In genomic region chr1:133797327-133797978, GRCm38 (mm10) we compare ENCODE assay signal across 12 mouse cellular contexts. TPM values are rescaled to one million over a fixed set of nuclear protein-coding genes. Genes with fewer than 3 reads are reported as not detected.
DNase-seq lines count a peak whose midpoint lies in the region; ATAC-seq and TF ChIP-seq lines count a peak whose summit lies in the region.
"Had no signal": no experiment of that assay in that cellular context is flagged by ENCODE, and none has a peak within 500 bp of the region (broad histone marks: within the 10 kb centered on the region; RNA-seq: fewer than 3 reads in every experiment).

No protein-coding gene starts in this region.

- H3K4me1 ChIP-seq in heart, embryonic 14.5 days (ENCODE audit: control insufficient read depth in 2 of 2, insufficient read depth in 2 of 2, low read length in 2 of 2): peaks cover 26 to 37% of the 10 kb centered on the region in 2 experiments
- peaks cover 12 to 48% of the 10 kb centered on the region in 2 experiments for H3K4me1 ChIP-seq in CH12.LX (ENCODE audit: control insufficient read depth in 1 of 2, insufficient read depth in 2 of 2)
- peaks cover 64% of the 10 kb centered on the region for H3K4me1 ChIP-seq in embryonic facial prominence, embryonic 13.5 days

- peaks cover 7% of the 10 kb centered on the region; the same call in 1 of the 2 replicates for H3K36me3 ChIP-seq in heart, embryonic 14.5 days (ENCODE audit: control insufficient read depth, insufficient read depth, low read length)
- H3K36me3 ChIP-seq in CH12.LX (replicated peaks in 1 of 2; ENCODE audit: control insufficient read depth in 1 of 2, insufficient read depth in 1 of 2, low read length in 1 of 2): peaks cover 0 to 4% of the 10 kb centered on the region in 2 experiments
- H3K36me3 ChIP-seq in embryonic facial prominence, embryonic 13.5 days: peaks cover 7% of the 10 kb centered on the region; the same call in 1 of the 2 replicates
- H3K36me3 ChIP-seq: forebrain, embryonic 12.5 days had no signal

- no peaks in the 10 kb centered on the region for H3K9me3 ChIP-seq in heart, embryonic 14.5 days (ENCODE audit: control insufficient read depth, low read length)
- no peaks in the 10 kb centered on the region for H3K9me3 ChIP-seq in CH12.LX (replicated peaks; ENCODE audit: low read length)
- no peaks in the 10 kb centered on the region for H3K9me3 ChIP-seq in embryonic facial prominence, embryonic 13.5 days
- H3K9me3 ChIP-seq: forebrain, embryonic 12.5 days had no signal

- no peak for TF ChIP-seq CTCF in CH12.LX (conservative IDR thresholded peaks at IDR 0.05 in 1 of 2, IDR thresholded peaks at IDR 0.05 in 1 of 2; ENCODE audit: low read depth in 2 of 2, low read length in 2 of 2)
- no peak for TF ChIP-seq CTCF in layer of hippocampus, adult 2 months (conservative IDR thresholded peaks at IDR 0.05)

- TF ChIP-seq EP300 in CH12.LX (IDR thresholded peaks at IDR 0.05; ENCODE audit: low read length): no peak

- dilution Hi-C loops in CH12.LX (cut with MboI; ENCODE audit: extremely low pct_ligation_motif_present, extremely low pct_unique_long_range_greater_than_20kb, low sequenced_read_pairs): no loop called here

- no peaks in the 10 kb centered on the region for H3K27me3 ChIP-seq in heart, embryonic 14.5 days (ENCODE audit: control insufficient read depth, insufficient read depth, low read length)
- H3K27me3 ChIP-seq in CH12.LX (replicated peaks): peaks cover 5% of the 10 kb centered on the region
- H3K27me3 ChIP-seq in embryonic facial prominence, embryonic 13.5 days: no peaks in the 10 kb centered on the region

- no peak for DNase-seq in heart, postnatal 25 days (ENCODE audit: low spot score)
- no peak for DNase-seq in CH12.LX (ENCODE audit: extremely low read depth)
- peak; percentile 87 for DNase-seq in liver
- DNase-seq in right cerebral cortex, postnatal 25 days: no peak
- DNase-seq in layer of hippocampus, adult 2 months (ENCODE audit: low spot score in 2 of 2): no peak
- DNase-seq in urinary bladder, postnatal 14 days (ENCODE audit: low spot score): no peak
- DNase-seq: cerebellum, adult 2 months; right cerebral cortex, postnatal 4 days; thymus, postnatal 25 days had no signal

- no peaks in the 10 kb centered on the region for H3K79me2 ChIP-seq in CH12.LX (replicated peaks; ENCODE audit: control insufficient read depth, extremely low read depth, insufficient read depth, poor library complexity, severe bottlenecking)

- in situ Hi-C loops in CH12.LX (cut with MboI; ENCODE audit: low pct_ligation_motif_present, low pct_unique_long_range_greater_than_20kb, low sequenced_read_pairs): no loop called here

- H3K4me2 ChIP-seq in heart, embryonic 14.5 days (ENCODE audit: low read length): peak overlapping the region; percentile 77
- H3K4me2 ChIP-seq in CH12.LX (ENCODE audit: insufficient read depth, low read depth, poor library complexity, severe bottlenecking): peak overlapping the region; percentile 47; the same call in 1 of the 2 replicates
- peak overlapping the region; percentile 77 for H3K4me2 ChIP-seq in embryonic facial prominence, embryonic 13.5 days
- H3K4me2 ChIP-seq: forebrain, embryonic 12.5 days had no signal

- intact Hi-C loops in heart, postnatal 25 days (cut with DNase I): no loop called here

- WGBS in heart, embryonic 14.5 days: 31% methylated on average over 1 of the region's 1 CpGs
- WGBS in embryonic facial prominence, embryonic 13.5 days: 59% methylated on average over 1 of the region's 1 CpGs

- ATAC-seq in heart, embryonic 14.5 days (ENCODE audit: insufficient number of reproducible peaks, insufficient read depth, low FRiP score, low read depth): no peak
- no peak for ATAC-seq in embryonic facial prominence, embryonic 13.5 days (ENCODE audit: insufficient number of reproducible peaks, insufficient read depth, low FRiP score, low TSS enrichment, low read depth)

- no peak for TF ChIP-seq RAD21 in CH12.LX (IDR thresholded peaks at IDR 0.05; ENCODE audit: low read depth, low read length)

- H3K4me3 ChIP-seq in heart, embryonic 14.5 days (ENCODE audit: control insufficient read depth in 1 of 2, insufficient read depth in 1 of 2, low read depth in 1 of 2, low read length in 2 of 2): no peak overlapping the region
- H3K4me3 ChIP-seq in CH12.LX (replicated peaks in 1 of 3; ENCODE audit: low read depth in 2 of 3, low read length in 2 of 3, poor library complexity in 1 of 3): no peak overlapping the region
- peak overlapping the region; percentile 72 for H3K4me3 ChIP-seq in embryonic facial prominence, embryonic 13.5 days
- no peak overlapping the region for H3K4me3 ChIP-seq in layer of hippocampus, adult 2 months
- H3K4me3 ChIP-seq: forebrain, embryonic 12.5 days had no signal

- TF ChIP-seq POLR2A in CH12.LX (IDR thresholded peaks at IDR 0.05; ENCODE audit: low read depth, low read length): no peak

- H3K27ac ChIP-seq in heart, embryonic 14.5 days (replicated peaks in 1 of 2; ENCODE audit: control insufficient read depth in 1 of 2, insufficient read depth in 1 of 2, low read depth in 2 of 2, low read length in 2 of 2): no peak overlapping the region
- no peak overlapping the region for H3K27ac ChIP-seq in CH12.LX (ENCODE audit: insufficient read depth, low read depth)
- no peak overlapping the region for H3K27ac ChIP-seq in embryonic facial prominence, embryonic 13.5 days
- no peak overlapping the region for H3K27ac ChIP-seq in layer of hippocampus, adult 2 months
- H3K27ac ChIP-seq: forebrain, embryonic 12.5 days had no signal

- H3K9ac ChIP-seq in heart, embryonic 14.5 days (ENCODE audit: low read length): peak overlapping the region; percentile 70; the same call in 1 of the 2 replicates
- H3K9ac ChIP-seq in CH12.LX (ENCODE audit: insufficient read depth, low read depth): no peak overlapping the region
- H3K9ac ChIP-seq in embryonic facial prominence, embryonic 13.5 days: peak overlapping the region; percentile 51; the same call in 1 of the 2 replicates
- H3K9ac ChIP-seq: forebrain, embryonic 12.5 days had no signal

TF ChIP-seq in CH12.LX, 34 proteins besides CTCF, POLR2A, EP300 and RAD21:
- TF ChIP-seq TBP (conservative IDR thresholded peaks at IDR 0.05; ENCODE audit: low read depth, low read length) (peak; percentile 81), IRF4 (IDR thresholded peaks at IDR 0.05; ENCODE audit: low read depth, low read length) (peak; percentile 64; the same call in 1 of the 2 replicates), MAX (IDR thresholded peaks at IDR 0.05; ENCODE audit: low read length) (no peak), UBTF (IDR thresholded peaks at IDR 0.05; ENCODE audit: low read depth, low read length) (peak; percentile 76; the same call in 1 of the 2 replicates), ETS1 (conservative IDR thresholded peaks at IDR 0.05; ENCODE audit: low read depth, low read length) (0 out of 2 replicates have a peak, but pooled peaks have one; percentile 35)

RNA-seq across cellular contexts. Expression of gene Atp2b4, which starts 3.4 kb away (rescaled TPM):
- 18.7 and 21.3 TPM in 2 replicates for polyA plus RNA-seq in heart, embryonic 14.5 days (2014; fragmentation: Nextera tagmentation; extraction: Ambion mirVana)
- total RNA-seq in heart, postnatal 25 days (2021): 10 to 100 TPM; 20.5 to 24.0 TPM
- total RNA-seq in CH12.LX (2012; rRNA removed) (15.9 and 17.5 TPM in 2 replicates), CH12.LX (2014; rRNA removed) (5.8 and 6.9 TPM in 2 replicates)
- polyA plus RNA-seq in CH12.LX (2012; ENCODE audit: insufficient read length, low read depth): 16.2 and 18.4 TPM in 2 replicates
- polyA plus RNA-seq in embryonic facial prominence, embryonic 13.5 days (2015; fragmentation: Nextera tagmentation; extraction: Ambion mirVana): 25.3 and 26.1 TPM in 2 replicates
- 10 to 100 TPM; 78.4 to 89.6 TPM for total RNA-seq in layer of hippocampus, adult 2 months (2021)
